Comparison of ENCODE assay signal across 22 mouse cellular contexts in genomic region chr1:99599696-99600489, GRCm38 (mm10).
DNase-seq lines count a peak whose midpoint lies in the region; ATAC-seq and TF ChIP-seq lines count a peak whose summit lies in the region.
"Had no signal": no experiment of that assay in that cellular context is flagged by ENCODE, and none has a peak within 500 bp of the region (broad histone marks: within the 10 kb centered on the region; RNA-seq: fewer than 3 reads in every experiment).

No protein-coding gene starts in this region.

- H3K27ac ChIP-seq in forebrain, embryonic 13.5 days, result no peak overlapping the region
- H3K27ac ChIP-seq in forebrain, embryonic 11.5 days (ENCODE audit: low read depth, low read length), result no peak overlapping the region
- no peak overlapping the region for H3K27ac ChIP-seq in forebrain, embryonic 15.5 days (replicated peaks)
- no peak overlapping the region for H3K27ac ChIP-seq in forebrain, embryonic 12.5 days
- H3K27ac ChIP-seq in forebrain, postnatal 0 days (ENCODE audit: low read depth, low read length), result no peak overlapping the region
- H3K27ac ChIP-seq: embryonic facial prominence, embryonic 10.5 days; embryonic facial prominence, embryonic 12.5 days had no signal

- ATAC-seq in forebrain, embryonic 13.5 days, result peak; percentile 83
- no peak for ATAC-seq in forebrain, embryonic 11.5 days (replicated peaks; ENCODE audit: low FRiP score)
- ATAC-seq in forebrain, embryonic 15.5 days (replicated peaks), result peak; percentile 66
- ATAC-seq in forebrain, embryonic 12.5 days (ENCODE audit: low FRiP score), result no peak
- ATAC-seq in forebrain, postnatal 0 days, result peak; percentile 68; the same call in 1 of the 2 replicates
- ATAC-seq: activated CD4-positive, CD25-positive, alpha-beta regulatory T cell, adult 4 months; CD4-positive, CD25-positive, alpha-beta regulatory T cell, adult 4 months; Patski had no signal

- no peaks in the 10 kb centered on the region for H3K27me3 ChIP-seq in forebrain, embryonic 13.5 days
- no peaks in the 10 kb centered on the region for H3K27me3 ChIP-seq in forebrain, embryonic 11.5 days (ENCODE audit: control insufficient read depth, insufficient read depth, low read length)
- no peaks in the 10 kb centered on the region for H3K27me3 ChIP-seq in forebrain, embryonic 15.5 days
- H3K27me3 ChIP-seq in forebrain, embryonic 12.5 days, result no peaks in the 10 kb centered on the region
- H3K27me3 ChIP-seq in forebrain, postnatal 0 days (ENCODE audit: insufficient read depth, low read length), result no peaks in the 10 kb centered on the region
- H3K27me3 ChIP-seq: CH12.LX; embryonic facial prominence, embryonic 12.5 days; Patski had no signal

- no peaks in the 10 kb centered on the region for H3K4me1 ChIP-seq in forebrain, embryonic 13.5 days
- no peaks in the 10 kb centered on the region for H3K4me1 ChIP-seq in forebrain, embryonic 11.5 days (replicated peaks; ENCODE audit: control insufficient read depth, insufficient read depth, low read length)
- H3K4me1 ChIP-seq in forebrain, embryonic 15.5 days, result no peaks in the 10 kb centered on the region
- no peaks in the 10 kb centered on the region for H3K4me1 ChIP-seq in forebrain, embryonic 12.5 days
- H3K4me1 ChIP-seq in forebrain, postnatal 0 days (ENCODE audit: insufficient read depth), result no peaks in the 10 kb centered on the region
- H3K4me1 ChIP-seq: embryonic facial prominence, embryonic 10.5 days; embryonic facial prominence, embryonic 12.5 days had no signal

- no peak overlapping the region for H3K4me3 ChIP-seq in forebrain, embryonic 13.5 days
- no peak overlapping the region for H3K4me3 ChIP-seq in forebrain, embryonic 11.5 days (ENCODE audit: low read depth, low read length)
- H3K4me3 ChIP-seq in forebrain, embryonic 15.5 days, result no peak overlapping the region
- no peak overlapping the region for H3K4me3 ChIP-seq in forebrain, embryonic 12.5 days (replicated peaks)
- no peak overlapping the region for H3K4me3 ChIP-seq in forebrain, postnatal 0 days (ENCODE audit: low read depth, low read length)
- H3K4me3 ChIP-seq: embryonic facial prominence, embryonic 10.5 days; embryonic facial prominence, embryonic 12.5 days had no signal

- TF ChIP-seq CTCF in forebrain, postnatal 0 days (IDR thresholded peaks at IDR 0.05; ENCODE audit: low read depth), result no peak

- no peaks in the 10 kb centered on the region for H3K9me3 ChIP-seq in forebrain, embryonic 13.5 days (replicated peaks)
- H3K9me3 ChIP-seq in forebrain, embryonic 11.5 days (ENCODE audit: control insufficient read depth, low read length), result no peaks in the 10 kb centered on the region
- no peaks in the 10 kb centered on the region for H3K9me3 ChIP-seq in forebrain, embryonic 15.5 days
- no peaks in the 10 kb centered on the region for H3K9me3 ChIP-seq in forebrain, embryonic 12.5 days
- H3K9me3 ChIP-seq in forebrain, postnatal 0 days (ENCODE audit: low read length), result no peaks in the 10 kb centered on the region
- H3K9me3 ChIP-seq: embryonic facial prominence, embryonic 10.5 days; embryonic facial prominence, embryonic 12.5 days had no signal

- WGBS in forebrain, embryonic 13.5 days, result 74% methylated on average over 2 of the region's 2 CpGs
- WGBS in forebrain, embryonic 11.5 days, result 80% methylated on average over 2 of the region's 2 CpGs
- 57% methylated on average over 2 of the region's 2 CpGs for WGBS in forebrain, embryonic 15.5 days
- 67% methylated on average over 2 of the region's 2 CpGs for WGBS in forebrain, embryonic 12.5 days
- 53% methylated on average over 2 of the region's 2 CpGs for WGBS in forebrain, postnatal 0 days

- no peak overlapping the region for H3K9ac ChIP-seq in forebrain, embryonic 13.5 days
- no peak overlapping the region for H3K9ac ChIP-seq in forebrain, embryonic 11.5 days (ENCODE audit: low read length)
- no peak overlapping the region for H3K9ac ChIP-seq in forebrain, embryonic 15.5 days (replicated peaks)
- no peak overlapping the region for H3K9ac ChIP-seq in forebrain, embryonic 12.5 days
- no peak overlapping the region for H3K9ac ChIP-seq in forebrain, postnatal 0 days
- H3K9ac ChIP-seq: embryonic facial prominence, embryonic 12.5 days had no signal

- no peaks in the 10 kb centered on the region for H3K36me3 ChIP-seq in forebrain, embryonic 13.5 days (ENCODE audit: poor library complexity, severe bottlenecking)
- H3K36me3 ChIP-seq in forebrain, embryonic 11.5 days (ENCODE audit: control insufficient read depth, insufficient read depth, low read length), result no peaks in the 10 kb centered on the region
- no peaks in the 10 kb centered on the region for H3K36me3 ChIP-seq in forebrain, embryonic 15.5 days
- no peaks in the 10 kb centered on the region for H3K36me3 ChIP-seq in forebrain, embryonic 12.5 days (replicated peaks)
- H3K36me3 ChIP-seq in forebrain, postnatal 0 days (ENCODE audit: insufficient read depth), result no peaks in the 10 kb centered on the region
- H3K36me3 ChIP-seq: embryonic facial prominence, embryonic 10.5 days; embryonic facial prominence, embryonic 12.5 days; G1E had no signal

- no peak overlapping the region for H3K4me2 ChIP-seq in forebrain, embryonic 13.5 days
- no peak overlapping the region for H3K4me2 ChIP-seq in forebrain, embryonic 11.5 days (ENCODE audit: low read depth, low read length, severe bottlenecking)
- H3K4me2 ChIP-seq in forebrain, embryonic 15.5 days (replicated peaks), result no peak overlapping the region
- no peak overlapping the region for H3K4me2 ChIP-seq in forebrain, embryonic 12.5 days
- no peak overlapping the region for H3K4me2 ChIP-seq in forebrain, postnatal 0 days (ENCODE audit: low read depth)
- H3K4me2 ChIP-seq: embryonic facial prominence, embryonic 12.5 days had no signal

- DNase-seq in forebrain, embryonic 11.5 days (ENCODE audit: low spot score), result no peak
- DNase-seq in forebrain, postnatal 0 days, result no peak
- DNase-seq in spleen, postnatal 14 days (ENCODE audit: low spot score in 2 of 2), result no peak
- DNase-seq: adrenal gland, adult 2 months; adrenal gland, postnatal 10 days; adrenal gland, postnatal 25 days; B cell, adult 2 months; cerebellum, adult 11-12 months; cerebellum, adult 2 months; cerebellum, adult 9-10 months; cerebellum, postnatal 10 days; cerebellum, postnatal 25 days had no signal

Comparison
In these comparisons a context has a peak if more than half of its experiments do, and no peak if none do; other contexts are left out.
1. ATAC-seq: peak in forebrain, embryonic 13.5 days (single experiment), forebrain, embryonic 15.5 days (single experiment) and forebrain, postnatal 0 days (single experiment); none in forebrain, embryonic 11.5 days (single experiment) and forebrain, embryonic 12.5 days (single experiment).